Mouse (Mus musculus): ENCODE measurements around the gene Ctsd. TPM values are rescaled to one million over a fixed set of nuclear protein-coding genes. Genes with fewer than 3 reads are reported as not detected.
"Not testable (repeated sequence)": the region's sequence is repeated elsewhere in the genome, so short reads cannot be mapped to it uniquely, and the experiment has no call there.

Gene Ctsd
- polyA plus RNA-seq, 1 experiment from 2014 or later, result 443 TPM

DNA sequence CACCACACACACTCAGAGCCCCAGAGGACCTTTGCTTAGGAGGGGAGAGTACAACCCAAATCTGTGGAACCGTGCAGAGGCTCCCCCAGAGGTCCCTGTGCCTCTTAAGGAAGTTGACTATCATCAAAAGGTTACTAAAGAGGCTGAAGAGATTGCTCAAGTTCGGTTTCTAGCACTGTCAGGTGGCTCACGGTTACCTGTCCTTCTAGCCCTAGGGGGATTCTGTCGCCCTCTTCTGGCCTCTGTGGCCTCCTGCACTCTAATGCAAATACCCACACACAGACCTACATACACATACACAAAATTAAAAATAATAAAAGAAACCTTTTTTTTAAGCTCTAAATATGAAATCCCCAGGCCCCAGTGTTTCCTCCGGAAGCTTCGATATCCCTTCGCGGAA lies 30.8 kb upstream of the Ctsd start:
- H3K9ac ChIP-seq, result no peak overlapping the region
- H3K36me3 ChIP-seq, result no peaks in the 10 kb centered on the region
- no peaks in the 10 kb centered on the region for H3K4me1 ChIP-seq
- H3K27ac ChIP-seq (replicated peaks), result no peak overlapping the region
- ATAC-seq (ENCODE audit: extremely low read depth, insufficient number of reproducible peaks, low FRiP score, low TSS enrichment), result no peak
- no peak overlapping the region for H3K4me2 ChIP-seq
- H3K27me3 ChIP-seq (replicated peaks), result no peaks in the 10 kb centered on the region
- no peaks in the 10 kb centered on the region for H3K9me3 ChIP-seq
- WGBS, result 88% methylated on average over 8 of the region's 8 CpGs
- H3K4me3 ChIP-seq, result no peak overlapping the region

DNA sequence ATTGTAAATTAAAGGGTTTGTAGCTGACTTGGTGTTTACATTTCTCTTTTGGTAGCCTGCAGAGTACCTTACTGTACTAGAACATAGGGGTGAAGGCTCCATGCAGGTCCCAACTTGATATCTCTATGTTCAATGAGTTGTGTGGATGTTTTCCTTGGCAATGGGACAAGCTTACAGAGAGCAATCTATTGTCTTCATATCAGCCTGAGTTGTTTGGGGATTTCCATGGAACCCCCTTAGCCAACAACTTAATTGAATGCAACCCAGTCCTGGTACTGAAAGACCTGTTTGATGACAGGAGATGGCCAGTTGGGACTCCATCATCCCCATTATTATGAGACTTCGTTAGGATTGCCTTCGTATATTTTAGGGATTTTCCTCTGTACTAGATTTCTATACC lies 30.2 kb upstream of the Ctsd start:
- WGBS, result 87% methylated on average over 2 of the region's 2 CpGs
- ATAC-seq (ENCODE audit: extremely low read depth, insufficient number of reproducible peaks, low FRiP score, low TSS enrichment), result no peak
- no peaks in the 10 kb centered on the region for H3K4me1 ChIP-seq
- H3K4me3 ChIP-seq, result no peak overlapping the region
- no peaks in the 10 kb centered on the region for H3K9me3 ChIP-seq
- no peak overlapping the region for H3K4me2 ChIP-seq
- no peaks in the 10 kb centered on the region for H3K36me3 ChIP-seq
- no peak overlapping the region for H3K27ac ChIP-seq (replicated peaks)
- no peak overlapping the region for H3K9ac ChIP-seq
- H3K27me3 ChIP-seq (replicated peaks), result no peaks in the 10 kb centered on the region

DNA sequence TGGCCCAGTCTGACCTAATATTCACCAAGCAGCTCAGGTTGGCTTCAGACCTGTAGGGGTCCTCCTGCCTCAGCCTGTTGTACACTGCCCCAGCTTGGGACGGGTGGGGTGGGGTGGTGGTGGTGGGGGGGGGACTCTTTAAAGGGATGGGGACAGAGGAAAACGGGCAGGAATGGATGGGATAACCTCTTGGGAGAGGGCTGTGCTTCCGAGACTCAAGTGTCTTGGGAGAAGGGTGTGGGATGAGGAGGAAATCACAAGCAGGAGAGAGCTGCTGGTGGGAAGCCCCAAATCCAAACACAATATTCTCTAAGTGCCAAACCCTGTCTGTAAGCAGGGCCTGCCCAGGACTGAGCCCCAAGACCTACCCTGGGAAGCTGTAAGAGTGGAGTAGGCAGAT lies 28.4 kb upstream of the Ctsd start:
- Histone ChIP-seq H3K9ac (no peak overlapping the region), H3K36me3 (no peaks in the 10 kb centered on the region), H3K27ac (replicated peaks) (no peak overlapping the region), H3K27me3 (replicated peaks) (no peaks in the 10 kb centered on the region), H3K4me2 (no peak overlapping the region), H3K9me3 (no peaks in the 10 kb centered on the region), H3K4me3 (no peak overlapping the region), H3K4me1 (no peaks in the 10 kb centered on the region)
- no peak for ATAC-seq (ENCODE audit: extremely low read depth, insufficient number of reproducible peaks, low FRiP score, low TSS enrichment)
- WGBS, result 53% methylated on average over 3 of the region's 3 CpGs

DNA sequence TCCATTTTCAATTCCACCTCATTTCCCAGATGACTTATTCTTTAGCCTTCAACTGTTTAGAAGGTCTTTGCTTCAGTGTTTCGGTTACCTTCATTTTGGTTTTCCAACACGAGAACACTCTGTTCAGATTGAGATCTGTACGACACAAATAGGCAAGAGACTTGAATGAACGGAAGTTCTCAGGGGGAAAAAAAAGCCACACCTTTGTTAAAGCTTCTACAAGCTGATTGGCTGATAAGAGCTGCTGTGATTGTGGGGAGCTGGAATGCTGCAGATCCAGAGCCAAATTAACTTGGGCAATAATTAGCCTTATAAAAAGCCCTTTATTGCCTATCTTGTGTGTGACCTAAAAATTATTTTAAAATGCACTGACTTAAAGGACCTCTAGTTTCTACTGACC lies 27.5 kb upstream of the Ctsd start:
- H3K4me2 ChIP-seq, result no peak overlapping the region
- H3K27me3 ChIP-seq (replicated peaks), result no peaks in the 10 kb centered on the region
- no peak overlapping the region for H3K4me3 ChIP-seq
- no peaks in the 10 kb centered on the region for H3K4me1 ChIP-seq
- no peak overlapping the region for H3K9ac ChIP-seq
- WGBS, result 44% methylated on average over 4 of the region's 4 CpGs
- H3K9me3 ChIP-seq, result no peaks in the 10 kb centered on the region
- no peak for ATAC-seq (ENCODE audit: extremely low read depth, insufficient number of reproducible peaks, low FRiP score, low TSS enrichment)
- no peaks in the 10 kb centered on the region for H3K36me3 ChIP-seq
- H3K27ac ChIP-seq (replicated peaks), result no peak overlapping the region

DNA sequence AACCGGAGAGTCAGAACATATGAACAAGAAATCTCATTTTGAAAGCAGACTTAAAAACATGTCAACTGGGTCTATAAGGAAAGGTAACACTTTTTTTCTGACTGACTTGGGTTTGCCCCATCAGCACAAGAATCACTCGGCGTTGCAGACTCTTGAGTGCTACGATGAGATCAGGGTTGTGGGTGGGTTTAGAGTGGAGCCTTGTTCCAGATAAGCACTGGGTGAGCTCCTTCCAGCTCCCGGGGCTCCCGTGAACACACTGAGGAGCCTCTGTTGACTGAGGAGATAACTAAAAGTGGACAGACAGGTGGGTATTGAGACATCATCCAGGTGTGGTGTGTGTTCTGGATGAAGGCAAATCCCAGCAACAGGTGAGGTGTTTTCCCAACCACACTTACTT lies 25.4 kb upstream of the Ctsd start:
- H3K9me3 ChIP-seq, result no peaks in the 10 kb centered on the region
- H3K36me3 ChIP-seq, result no peaks in the 10 kb centered on the region
- 73% methylated on average over 6 of the region's 6 CpGs for WGBS
- H3K4me3 ChIP-seq, result no peak overlapping the region
- no peak overlapping the region for H3K4me2 ChIP-seq
- no peaks in the 10 kb centered on the region; the same call in 1 of the 2 replicates for H3K27me3 ChIP-seq (replicated peaks)
- no peak for ATAC-seq (ENCODE audit: extremely low read depth, insufficient number of reproducible peaks, low FRiP score, low TSS enrichment)
- no peak overlapping the region for H3K27ac ChIP-seq (replicated peaks)
- H3K9ac ChIP-seq, result no peak overlapping the region
- no peaks in the 10 kb centered on the region for H3K4me1 ChIP-seq

DNA sequence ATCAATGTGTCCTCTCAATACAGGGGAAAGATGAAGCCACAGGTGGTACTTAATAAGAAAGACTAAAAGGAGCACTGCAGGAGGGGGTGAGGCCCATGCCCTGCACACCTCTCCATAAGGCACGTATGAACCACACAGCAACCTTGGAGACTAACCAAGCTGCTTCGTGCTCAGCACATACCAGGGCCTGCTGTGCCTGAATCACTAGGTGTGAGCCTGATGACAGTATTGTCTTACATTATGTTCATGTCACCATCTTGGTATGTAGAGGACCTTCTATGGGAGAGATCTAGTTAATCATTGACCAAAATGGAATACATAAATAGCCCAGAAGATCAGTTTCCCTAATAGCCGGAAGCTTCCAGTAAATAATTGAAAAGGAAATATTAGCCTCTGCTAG lies 21.8 kb upstream of the Ctsd start:
- Histone ChIP-seq H3K27ac (replicated peaks) (no peak overlapping the region), H3K9ac (no peak overlapping the region), H3K36me3 (no peaks in the 10 kb centered on the region), H3K27me3 (replicated peaks) (no peaks in the 10 kb centered on the region; the same call in 1 of the 2 replicates), H3K4me3 (no peak overlapping the region), H3K9me3 (no peaks in the 10 kb centered on the region), H3K4me1 (no peaks in the 10 kb centered on the region), H3K4me2 (no peak overlapping the region)
- 78% methylated on average over 3 of the region's 3 CpGs for WGBS
- ATAC-seq (ENCODE audit: extremely low read depth, insufficient number of reproducible peaks, low FRiP score, low TSS enrichment), result no peak

DNA sequence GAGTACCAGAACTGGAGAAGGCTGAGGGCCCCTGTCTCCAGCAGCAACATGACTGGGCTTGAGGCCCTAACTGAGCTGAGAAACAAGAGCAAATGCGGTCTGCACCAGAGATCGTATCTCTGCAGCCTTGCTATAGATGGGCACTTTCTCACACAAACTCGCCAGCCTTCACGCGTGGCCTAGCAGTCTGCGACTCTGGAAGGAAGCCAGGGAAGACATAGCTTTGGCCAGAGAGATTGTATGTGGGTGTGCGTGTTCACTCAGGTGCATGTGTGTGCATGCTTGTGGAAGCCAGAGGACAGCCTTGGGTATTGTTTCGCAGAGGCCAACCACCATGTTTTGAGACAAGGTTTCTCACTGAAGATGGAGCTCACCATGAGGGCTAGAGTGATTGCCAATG lies 20.8 kb upstream of the Ctsd start:
- H3K27ac ChIP-seq (replicated peaks), result no peak overlapping the region
- WGBS, result 87% methylated on average over 8 of the region's 8 CpGs
- ATAC-seq (ENCODE audit: extremely low read depth, insufficient number of reproducible peaks, low FRiP score, low TSS enrichment), result no peak
- no peaks in the 10 kb centered on the region; the same call in 1 of the 2 replicates for H3K27me3 ChIP-seq (replicated peaks)
- no peaks in the 10 kb centered on the region for H3K9me3 ChIP-seq
- no peaks in the 10 kb centered on the region for H3K4me1 ChIP-seq
- H3K4me2 ChIP-seq, result no peak overlapping the region
- H3K36me3 ChIP-seq, result no peaks in the 10 kb centered on the region
- H3K9ac ChIP-seq, result no peak overlapping the region
- H3K4me3 ChIP-seq, result no peak overlapping the region

DNA sequence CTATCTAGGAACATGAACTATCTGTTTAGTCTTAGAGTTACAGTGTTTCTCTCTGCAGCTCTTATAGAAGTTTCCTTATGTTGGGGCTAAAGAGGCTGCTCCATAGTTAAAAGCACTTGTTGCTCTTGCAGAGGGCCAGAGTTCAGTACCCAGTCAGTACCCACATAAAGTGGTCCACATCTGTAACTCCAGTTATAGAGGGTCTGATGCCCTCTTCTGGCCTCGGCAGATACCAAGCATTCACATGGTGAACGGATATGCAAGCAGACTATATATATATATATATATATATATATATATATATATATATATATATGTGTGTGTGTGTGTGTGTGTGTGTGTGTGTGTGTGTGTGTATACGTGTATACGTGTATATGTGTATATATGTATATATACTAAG lies 20.1 kb upstream of the Ctsd start:
- ATAC-seq (ENCODE audit: extremely low read depth, insufficient number of reproducible peaks, low FRiP score, low TSS enrichment), result no peak
- 69% methylated on average over 4 of the region's 4 CpGs for WGBS
- Histone ChIP-seq H3K27ac (replicated peaks) (no peak overlapping the region), H3K4me2 (no peak overlapping the region), H3K27me3 (replicated peaks) (no peaks in the 10 kb centered on the region; the same call in 1 of the 2 replicates), H3K4me1 (no peaks in the 10 kb centered on the region), H3K9me3 (no peaks in the 10 kb centered on the region), H3K36me3 (no peaks in the 10 kb centered on the region), H3K9ac (no peak overlapping the region), H3K4me3 (no peak overlapping the region)

DNA sequence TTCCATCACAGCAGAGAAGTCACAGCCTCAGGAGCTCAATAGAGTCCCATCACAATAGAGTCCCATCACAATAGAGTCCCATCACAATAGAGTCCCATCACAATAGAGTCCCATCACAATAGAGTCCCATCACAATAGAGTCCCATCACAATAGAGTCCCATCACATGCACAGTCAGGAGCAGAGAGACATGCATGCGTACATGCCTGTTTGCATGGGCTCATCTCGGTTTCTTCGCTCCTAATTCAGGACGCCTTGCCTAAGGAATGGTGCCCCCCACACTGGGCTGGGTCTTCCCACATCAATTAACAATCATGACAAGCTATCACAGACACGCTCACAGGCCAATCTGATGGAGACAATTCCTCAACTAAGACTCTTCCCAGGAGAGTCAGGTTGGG lies 17.3 kb upstream of the Ctsd start:
- WGBS, result 85% methylated on average over 5 of the region's 5 CpGs

DNA sequence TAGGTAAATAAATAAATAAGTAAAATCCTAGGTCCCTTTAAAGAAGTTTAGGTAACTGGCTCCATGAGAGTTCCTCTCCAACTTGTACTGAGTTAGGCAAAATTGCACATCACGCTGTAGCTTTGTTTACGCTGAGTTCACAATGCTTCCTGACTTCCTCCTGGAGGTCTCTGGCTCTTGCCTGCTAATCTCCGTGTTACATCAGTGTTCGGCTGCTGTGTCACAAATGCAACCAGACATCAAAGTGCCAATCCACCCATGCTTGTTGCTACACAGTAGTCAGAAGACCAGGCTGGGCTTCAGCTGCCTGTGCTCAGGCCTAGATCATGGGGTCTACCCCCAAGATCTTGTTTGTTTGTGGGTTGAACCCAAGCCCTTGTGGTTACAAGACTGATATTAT lies 15.8 kb upstream of the Ctsd start:
- no peak overlapping the region for H3K9ac ChIP-seq
- WGBS, result 69% methylated on average over 4 of the region's 4 CpGs

More for the DNA sequence above, 17.3 kb upstream of the Ctsd start:
- not testable (repeated sequence) for H3K4me3 ChIP-seq; H3K9me3 ChIP-seq; H3K27ac ChIP-seq (replicated peaks); H3K4me1 ChIP-seq; H3K4me2 ChIP-seq; ATAC-seq (ENCODE audit: extremely low read depth, insufficient number of reproducible peaks, low FRiP score, low TSS enrichment); H3K27me3 ChIP-seq (replicated peaks); H3K9ac ChIP-seq; H3K36me3 ChIP-seq

DNA sequence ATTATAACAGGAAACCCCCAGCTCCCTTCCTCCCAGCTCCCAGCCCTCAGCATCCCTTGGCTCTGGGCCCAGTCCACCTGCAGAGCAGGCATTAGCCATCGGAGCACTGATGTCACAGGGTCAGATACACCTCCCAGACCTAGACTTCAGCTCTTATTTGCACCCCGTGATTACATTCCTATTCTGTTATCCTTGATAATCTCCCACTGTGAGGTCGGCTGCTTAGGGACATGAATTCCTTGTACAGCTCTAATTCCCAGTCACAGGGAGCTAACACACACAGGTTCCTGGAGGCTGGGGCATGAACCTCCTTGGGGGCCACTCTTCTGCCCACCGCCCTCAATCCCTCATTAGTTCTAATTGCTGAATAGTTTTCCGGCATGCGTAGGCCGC lies 12.9 kb upstream of the Ctsd start:
- 60% methylated on average over 7 of the region's 7 CpGs for WGBS
- no peaks in the 10 kb centered on the region for H3K9me3 ChIP-seq
- ATAC-seq (ENCODE audit: extremely low read depth, insufficient number of reproducible peaks, low FRiP score, low TSS enrichment), result no peak
- H3K27ac ChIP-seq (replicated peaks), result no peak overlapping the region
- H3K4me2 ChIP-seq, result no peak overlapping the region
- no peak overlapping the region for H3K9ac ChIP-seq
- no peak overlapping the region for H3K4me3 ChIP-seq
- H3K36me3 ChIP-seq, result no peaks in the 10 kb centered on the region
- H3K4me1 ChIP-seq, result peaks cover 13% of the 10 kb centered on the region; the same call in 1 of the 2 replicates
- H3K27me3 ChIP-seq (replicated peaks), result no peaks in the 10 kb centered on the region

More for the DNA sequence above, 15.8 kb upstream of the Ctsd start:
- no peaks in the 10 kb centered on the region for H3K36me3 ChIP-seq
- no peak for ATAC-seq (ENCODE audit: extremely low read depth, insufficient number of reproducible peaks, low FRiP score, low TSS enrichment)
- H3K4me2 ChIP-seq, result no peak overlapping the region
- H3K9me3 ChIP-seq, result no peaks in the 10 kb centered on the region
- H3K4me1 ChIP-seq, result 0 out of 2 replicates have a peak, but pooled peaks cover 9% of the 10 kb centered on the region
- H3K27me3 ChIP-seq (replicated peaks), result no peaks in the 10 kb centered on the region; the same call in 1 of the 2 replicates
- H3K27ac ChIP-seq (replicated peaks), result no peak overlapping the region
- H3K4me3 ChIP-seq, result no peak overlapping the region

DNA sequence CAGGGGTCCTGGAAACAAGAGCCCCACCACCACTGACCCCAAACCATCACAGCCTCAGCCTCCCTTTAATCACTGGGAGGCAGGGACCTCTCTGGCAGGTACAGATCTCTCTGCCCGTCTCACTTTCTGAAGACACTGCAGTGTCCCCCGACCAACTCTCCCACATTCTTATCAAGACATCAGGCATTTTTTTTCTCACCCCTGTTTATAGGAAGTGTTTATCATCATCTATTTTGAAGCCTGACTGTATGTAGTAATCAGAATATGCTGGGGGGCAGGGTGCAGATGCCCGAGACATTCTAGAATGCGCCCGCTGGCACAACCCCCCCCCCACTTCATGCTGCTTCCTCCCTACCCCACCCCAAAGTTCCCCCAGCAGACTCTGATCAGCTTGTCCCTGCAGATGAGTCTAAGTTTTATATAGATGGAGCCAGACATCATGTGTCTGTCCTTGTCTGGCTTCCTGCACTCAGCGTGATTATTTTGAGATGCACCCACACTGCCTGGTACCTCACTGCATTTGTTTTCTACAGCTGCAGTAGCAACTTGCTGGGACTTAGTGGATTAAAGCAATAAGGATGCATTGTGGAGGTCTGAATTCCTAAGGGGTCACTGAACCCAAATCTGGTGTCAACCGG lies 12.4 kb upstream of the Ctsd start:
- H3K27ac ChIP-seq (replicated peaks), result no peak overlapping the region
- H3K9me3 ChIP-seq, result no peaks in the 10 kb centered on the region
- no peaks in the 10 kb centered on the region for H3K27me3 ChIP-seq (replicated peaks)
- H3K36me3 ChIP-seq, result no peaks in the 10 kb centered on the region
- no peak for ATAC-seq (ENCODE audit: extremely low read depth, insufficient number of reproducible peaks, low FRiP score, low TSS enrichment)
- WGBS, result 61% methylated on average over 7 of the region's 7 CpGs
- H3K4me2 ChIP-seq, result no peak overlapping the region
- peaks cover 13% of the 10 kb centered on the region; the same call in 1 of the 2 replicates for H3K4me1 ChIP-seq
- H3K9ac ChIP-seq, result no peak overlapping the region
- no peak overlapping the region for H3K4me3 ChIP-seq

All from heart, embryonic 13.5 days (tissue).